Mouse (Mus musculus) ES-Bruce4 (cell line): ENCODE results near the gene Vps37b.

Experiments used
- CTCF ChIP-seq: IDR thresholded peaks from one replicate; pipeline ENCODE4 v1.8.1; 2011; ENCODE audit warnings: low read depth, low read length
- EP300 ChIP-seq: IDR thresholded peaks from 2 replicates; pipeline ENCODE4 v1.6.1; 2011; ENCODE audit warnings: low read depth, low read length; ENCODE audit not compliant: insufficient read depth
- POLR2A ChIP-seq: IDR thresholded peaks from one replicate; pipeline ENCODE4 v1.8.1; 2011; ENCODE audit warnings: low read length; ENCODE audit not compliant: insufficient read depth

DNA sequence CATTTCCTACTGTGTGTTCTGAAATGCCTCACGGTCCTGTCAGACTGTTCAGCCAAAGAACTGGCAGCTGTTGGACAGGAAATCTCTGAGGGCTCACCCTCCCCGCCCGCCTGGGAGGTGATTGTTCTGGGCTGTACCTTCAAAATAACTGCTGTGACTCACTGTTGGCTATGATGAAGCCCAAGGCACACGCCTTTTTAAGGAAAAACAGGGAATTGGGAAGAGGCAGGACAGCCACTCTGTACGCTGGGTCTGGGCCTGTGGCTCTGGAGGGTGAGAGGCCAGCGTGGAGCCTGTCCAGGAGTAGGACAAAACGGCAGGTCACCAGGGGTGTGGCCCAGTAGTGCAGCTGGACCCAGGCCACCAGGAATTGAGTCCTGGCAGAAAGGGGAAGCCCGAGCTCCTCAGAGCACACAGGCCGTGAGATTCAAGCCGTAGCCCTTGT is 39.9 kb downstream of the Vps37b start:
- no peak for TF ChIP-seq CTCF
- TF ChIP-seq POLR2A = no peak
- TF ChIP-seq EP300 = no peak
